Mouse (Mus musculus): ENCODE measurements at regions not wholly inside any gene's neighbourhood (a gene's known extent, or its start where the extent isn't known, plus 50 kb on each side); places are given as distances from the start of the nearest gene placed in this dataset.

DNA sequence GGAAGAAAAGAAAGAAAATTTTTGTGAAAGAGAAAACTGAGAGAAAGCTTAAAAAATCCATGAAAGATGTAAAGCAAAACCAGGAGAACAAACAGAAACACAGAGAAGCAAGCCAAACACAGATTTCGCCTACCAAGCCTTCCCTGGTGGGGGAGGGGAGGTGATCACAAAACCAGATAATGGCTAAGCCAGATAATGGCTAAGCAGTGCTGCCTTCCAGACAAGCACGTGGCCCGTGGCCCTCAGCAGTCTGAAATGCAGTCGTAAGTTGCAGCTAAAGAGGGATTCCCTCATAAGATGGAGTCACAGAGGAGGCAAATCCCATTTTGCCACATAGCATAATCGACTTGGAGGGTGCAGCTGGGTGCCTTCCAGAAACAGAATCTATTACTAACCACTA is 179.0 kb upstream of the Car8 start:
- H3K9ac ChIP-seq (replicated peaks; ENCODE audit: low read depth, low read length) = no peak overlapping the region
- H3K9me3 ChIP-seq (replicated peaks; ENCODE audit: control insufficient read depth, low read length) = no peaks in the 10 kb centered on the region
- H3K4me1 ChIP-seq (ENCODE audit: control insufficient read depth, insufficient read depth) = no peaks in the 10 kb centered on the region
- no peak overlapping the region for H3K4me2 ChIP-seq (ENCODE audit: low read depth, low read length)
- TF ChIP-seq CTCF (IDR thresholded peaks at IDR 0.05; ENCODE audit: low read depth) = no peak
- TF ChIP-seq EP300 (IDR thresholded peaks at IDR 0.05; ENCODE audit: low read depth) = no peak
- H3K27me3 ChIP-seq (ENCODE audit: control insufficient read depth, insufficient read depth, low read length) = no peaks in the 10 kb centered on the region
- DNase-seq (ENCODE audit: low spot score) (no peak), ATAC-seq (ENCODE audit: insufficient read depth, low read depth) (no peak)
- WGBS = 48% methylated on average over 5 of the region's 5 CpGs
- H3K27ac ChIP-seq (ENCODE audit: low read depth) = no peak overlapping the region
- no peaks in the 10 kb centered on the region for H3K36me3 ChIP-seq (replicated peaks; ENCODE audit: control insufficient read depth, insufficient read depth, low read length)
- no peak overlapping the region for H3K4me3 ChIP-seq (ENCODE audit: low read depth, low read length)

DNA sequence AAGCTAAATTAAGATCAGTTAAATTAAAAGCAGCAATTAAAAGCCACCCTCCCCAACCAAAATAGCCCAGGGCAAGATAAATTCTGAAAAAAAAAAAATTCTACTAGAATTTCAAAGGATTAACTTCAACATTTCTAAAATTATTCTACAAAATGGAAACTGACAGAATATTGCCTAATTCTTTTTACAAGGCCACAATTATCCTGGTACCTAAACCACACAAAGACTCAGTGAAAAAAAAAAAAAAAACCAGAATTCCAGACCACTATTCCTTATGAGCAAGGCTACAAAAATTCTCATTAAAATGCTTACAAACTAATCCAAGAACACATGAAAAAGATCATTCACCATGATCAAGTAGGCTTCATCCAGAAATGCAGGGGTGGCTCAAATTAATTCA is 174.5 kb upstream of the Car8 start:
- H3K4me2 ChIP-seq (ENCODE audit: low read depth, low read length) = no peak overlapping the region
- H3K36me3 ChIP-seq (replicated peaks; ENCODE audit: control insufficient read depth, insufficient read depth, low read length) = no peaks in the 10 kb centered on the region
- no peak overlapping the region for H3K27ac ChIP-seq (ENCODE audit: low read depth)
- H3K9me3 ChIP-seq (replicated peaks; ENCODE audit: control insufficient read depth, low read length) = no peaks in the 10 kb centered on the region
- no peak for TF ChIP-seq CTCF (IDR thresholded peaks at IDR 0.05; ENCODE audit: low read depth)
- no peak for TF ChIP-seq EP300 (IDR thresholded peaks at IDR 0.05; ENCODE audit: low read depth)
- H3K27me3 ChIP-seq (ENCODE audit: control insufficient read depth, insufficient read depth, low read length) = no peaks in the 10 kb centered on the region
- no peak for ATAC-seq (ENCODE audit: insufficient read depth, low read depth)
- H3K9ac ChIP-seq (replicated peaks; ENCODE audit: low read depth, low read length) = no peak overlapping the region
- DNase-seq (ENCODE audit: low spot score) = no peak
- H3K4me1 ChIP-seq (ENCODE audit: control insufficient read depth, insufficient read depth) = no peaks in the 10 kb centered on the region
- no peak overlapping the region for H3K4me3 ChIP-seq (ENCODE audit: low read depth, low read length)

DNA sequence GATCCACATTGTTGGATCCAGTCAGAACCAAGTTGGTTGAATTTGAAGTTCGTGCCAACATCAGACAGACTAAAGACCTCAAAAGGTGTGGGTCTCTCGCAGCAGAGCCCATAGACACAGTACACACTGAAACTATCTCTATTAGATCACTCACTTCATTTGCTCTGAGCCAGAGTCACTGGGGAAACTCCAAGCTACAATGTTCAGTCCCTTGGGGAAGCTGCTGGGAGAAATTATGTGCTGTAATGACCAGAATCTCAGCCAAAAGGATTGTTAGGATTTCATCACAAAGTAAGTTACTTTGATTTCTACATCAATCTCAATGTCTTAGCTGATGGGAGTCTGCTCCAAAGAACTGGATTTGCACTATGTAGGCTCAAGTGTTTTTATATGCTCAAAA is 161.2 kb upstream of the Car8 start:
- 86% methylated on average over 2 of the region's 2 CpGs for WGBS
- no peaks in the 10 kb centered on the region for H3K4me1 ChIP-seq (ENCODE audit: control insufficient read depth, insufficient read depth)
- no peaks in the 10 kb centered on the region for H3K27me3 ChIP-seq (ENCODE audit: control insufficient read depth, insufficient read depth, low read length)
- H3K4me3 ChIP-seq (ENCODE audit: low read depth, low read length) = no peak overlapping the region
- H3K4me2 ChIP-seq (ENCODE audit: low read depth, low read length) = no peak overlapping the region
- no peaks in the 10 kb centered on the region for H3K9me3 ChIP-seq (replicated peaks; ENCODE audit: control insufficient read depth, low read length)
- ATAC-seq (ENCODE audit: insufficient read depth, low read depth) (no peak), DNase-seq (ENCODE audit: low spot score) (no peak)
- H3K9ac ChIP-seq (replicated peaks; ENCODE audit: low read depth, low read length) = no peak overlapping the region
- no peak for TF ChIP-seq CTCF (IDR thresholded peaks at IDR 0.05; ENCODE audit: low read depth)
- TF ChIP-seq EP300 (IDR thresholded peaks at IDR 0.05; ENCODE audit: low read depth) = no peak
- H3K27ac ChIP-seq (ENCODE audit: low read depth) = no peak overlapping the region
- H3K36me3 ChIP-seq (replicated peaks; ENCODE audit: control insufficient read depth, insufficient read depth, low read length) = no peaks in the 10 kb centered on the region

DNA sequence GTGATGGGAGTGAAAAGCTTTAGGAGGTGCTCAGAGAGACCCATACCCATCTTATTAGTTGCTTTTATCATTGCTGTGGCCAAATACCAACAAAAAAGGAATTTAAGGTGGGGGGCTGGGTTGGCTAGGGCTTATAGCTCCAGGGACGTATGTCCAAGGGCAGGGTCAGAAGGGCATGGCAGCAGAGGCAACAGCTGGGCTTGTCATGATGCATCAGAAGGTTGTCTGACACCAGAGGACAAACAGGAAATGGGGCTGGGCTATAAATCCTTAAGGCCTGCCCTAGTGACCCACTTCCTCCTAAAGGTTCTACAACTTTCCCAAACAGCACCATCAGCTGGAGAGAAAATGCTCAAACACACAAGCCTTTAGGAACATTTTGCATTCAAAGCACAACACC is 160.6 kb upstream of the Car8 start:
- ATAC-seq (ENCODE audit: insufficient read depth, low read depth) (no peak), DNase-seq (ENCODE audit: low spot score) (no peak)
- H3K9ac ChIP-seq (replicated peaks; ENCODE audit: low read depth, low read length) = no peak overlapping the region
- no peak overlapping the region for H3K4me3 ChIP-seq (ENCODE audit: low read depth, low read length)
- TF ChIP-seq EP300 (IDR thresholded peaks at IDR 0.05; ENCODE audit: low read depth) = no peak
- no peak for TF ChIP-seq CTCF (IDR thresholded peaks at IDR 0.05; ENCODE audit: low read depth)
- no peaks in the 10 kb centered on the region for H3K4me1 ChIP-seq (ENCODE audit: control insufficient read depth, insufficient read depth)
- no peaks in the 10 kb centered on the region for H3K36me3 ChIP-seq (replicated peaks; ENCODE audit: control insufficient read depth, insufficient read depth, low read length)
- no peak overlapping the region for H3K27ac ChIP-seq (ENCODE audit: low read depth)
- no peak overlapping the region for H3K4me2 ChIP-seq (ENCODE audit: low read depth, low read length)
- no peaks in the 10 kb centered on the region for H3K9me3 ChIP-seq (replicated peaks; ENCODE audit: control insufficient read depth, low read length)
- no peaks in the 10 kb centered on the region for H3K27me3 ChIP-seq (ENCODE audit: control insufficient read depth, insufficient read depth, low read length)
- WGBS = 77% methylated on average over 1 of the region's 1 CpGs

DNA sequence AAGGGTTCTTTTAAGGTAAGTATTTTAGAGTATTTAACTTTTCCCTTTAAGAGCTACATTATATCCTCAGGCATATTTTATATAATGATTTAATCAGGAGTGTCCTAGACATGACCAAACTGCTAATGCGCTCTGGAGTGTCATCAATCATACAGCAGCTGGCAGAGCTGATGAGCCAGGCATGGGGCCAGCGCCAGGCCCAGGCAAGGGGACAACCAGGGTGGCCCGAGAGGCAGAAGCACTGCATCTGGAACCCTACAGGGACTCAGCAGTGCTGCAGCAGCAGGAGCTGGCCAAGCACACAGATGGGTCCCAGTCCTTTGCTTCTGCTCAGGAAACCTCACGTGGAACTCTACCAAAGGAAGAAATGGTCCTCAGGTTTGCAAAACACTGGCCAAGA is 160.1 kb upstream of the Car8 start:
- H3K9me3 ChIP-seq (replicated peaks; ENCODE audit: control insufficient read depth, low read length) = no peaks in the 10 kb centered on the region
- no peaks in the 10 kb centered on the region for H3K27me3 ChIP-seq (ENCODE audit: control insufficient read depth, insufficient read depth, low read length)
- no peak overlapping the region for H3K4me2 ChIP-seq (ENCODE audit: low read depth, low read length)
- H3K4me1 ChIP-seq (ENCODE audit: control insufficient read depth, insufficient read depth) = no peaks in the 10 kb centered on the region
- DNase-seq (ENCODE audit: low spot score) = no peak
- ATAC-seq (ENCODE audit: insufficient read depth, low read depth) = peak; percentile 66
- H3K9ac ChIP-seq (replicated peaks; ENCODE audit: low read depth, low read length) = no peak overlapping the region
- no peaks in the 10 kb centered on the region for H3K36me3 ChIP-seq (replicated peaks; ENCODE audit: control insufficient read depth, insufficient read depth, low read length)
- WGBS = 62% methylated on average over 4 of the region's 4 CpGs
- TF ChIP-seq EP300 (IDR thresholded peaks at IDR 0.05; ENCODE audit: low read depth) = no peak
- TF ChIP-seq CTCF (IDR thresholded peaks at IDR 0.05; ENCODE audit: low read depth) = no peak
- no peak overlapping the region for H3K4me3 ChIP-seq (ENCODE audit: low read depth, low read length)
- no peak overlapping the region for H3K27ac ChIP-seq (ENCODE audit: low read depth)

DNA sequence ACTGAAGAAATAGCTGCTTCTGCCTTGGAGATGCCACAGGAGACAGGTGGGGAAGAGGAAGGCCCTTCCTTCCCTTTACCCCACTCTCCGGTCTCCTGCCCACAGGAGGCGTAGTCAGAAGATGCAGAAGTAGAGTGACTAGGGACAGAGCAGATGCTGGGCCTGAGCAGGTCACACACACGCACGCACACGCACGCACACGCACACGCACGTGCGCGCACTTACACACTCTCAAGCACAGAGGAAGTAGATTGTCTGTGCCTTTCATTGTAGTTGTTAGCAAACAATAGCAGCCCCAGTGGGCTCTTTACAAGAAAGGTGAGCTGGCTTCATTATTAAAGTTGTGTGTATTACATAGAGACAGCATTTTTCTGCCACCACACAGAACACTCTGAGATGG is 144.3 kb upstream of the Car8 start:
- WGBS = 94% methylated on average over 11 of the region's 11 CpGs
- no peak overlapping the region for H3K4me3 ChIP-seq (ENCODE audit: low read depth, low read length)
- no peak for DNase-seq (ENCODE audit: low spot score)
- no peaks in the 10 kb centered on the region for H3K4me1 ChIP-seq (ENCODE audit: control insufficient read depth, insufficient read depth)
- no peak overlapping the region for H3K27ac ChIP-seq (ENCODE audit: low read depth)
- H3K4me2 ChIP-seq (ENCODE audit: low read depth, low read length) = no peak overlapping the region
- H3K27me3 ChIP-seq (ENCODE audit: control insufficient read depth, insufficient read depth, low read length) = no peaks in the 10 kb centered on the region
- H3K36me3 ChIP-seq (replicated peaks; ENCODE audit: control insufficient read depth, insufficient read depth, low read length) = no peaks in the 10 kb centered on the region
- H3K9ac ChIP-seq (replicated peaks; ENCODE audit: low read depth, low read length) = no peak overlapping the region
- no peak for ATAC-seq (ENCODE audit: insufficient read depth, low read depth)
- H3K9me3 ChIP-seq (replicated peaks; ENCODE audit: control insufficient read depth, low read length) = no peaks in the 10 kb centered on the region
- TF ChIP-seq CTCF (IDR thresholded peaks at IDR 0.05; ENCODE audit: low read depth) = no peak
- no peak for TF ChIP-seq EP300 (IDR thresholded peaks at IDR 0.05; ENCODE audit: low read depth)
